Mouse (Mus musculus) kidney, adult 2 months (tissue): Measurements from ENCODE around the gene Mthfd1. TPM values are rescaled to one million over a fixed set of nuclear protein-coding genes. Genes with fewer than 3 reads are reported as not detected.
"Not testable (repeated sequence)": the region's sequence is repeated elsewhere in the genome, so short reads cannot be mapped to it uniquely, and the experiment has no call there.

Experiments used
- DNase-seq: peaks from one replicate; pipeline ENCODE4 v3.0.0; 2021
- H3K27ac ChIP-seq: fragments of 200-500 bp; 2 replicates; pipeline ENCODE4 v1.5.1; 2012; ENCODE audit warnings: low read depth, low read length, control low read depth, inconsistent platforms; ENCODE audit not compliant: insufficient read depth
- H3K27me3 ChIP-seq: fragments of 200-500 bp; replicated peaks from 2 replicates; pipeline ENCODE4 v1.6.1; 2012; ENCODE audit warnings: mild to moderate bottlenecking, moderate library complexity, low read length, inconsistent platforms; ENCODE audit not compliant: control insufficient read depth, insufficient read depth
- H3K36me3 ChIP-seq: fragments of 200-500 bp; 2 replicates; pipeline ENCODE4 v1.6.1; 2012; ENCODE audit warnings: mild to moderate bottlenecking, moderate library complexity, low read length, inconsistent platforms; ENCODE audit not compliant: control insufficient read depth, insufficient read depth
- H3K4me1 ChIP-seq: fragments of 200-500 bp; 2 replicates; pipeline ENCODE4 v1.6.1; 2011; ENCODE audit warnings: low read length; ENCODE audit not compliant: control insufficient read depth, insufficient read depth
- H3K4me3 ChIP-seq: fragments of 200-500 bp; 2 replicates; pipeline ENCODE4 v1.5.1; 2011; ENCODE audit warnings: mild to moderate bottlenecking, low read depth, low read length, control low read depth; ENCODE audit not compliant: insufficient read depth
- CTCF ChIP-seq: fragments of 200-500 bp; conservative IDR thresholded peaks from 2 replicates; pipeline ENCODE4 v1.5.1; 2011; ENCODE audit warnings: low read depth, mild to moderate bottlenecking, control low read depth, low read length, moderate library complexity, mixed read lengths; ENCODE audit not compliant: insufficient read depth, insufficient read length
- POLR2A ChIP-seq: fragments of 200-500 bp; IDR thresholded peaks from one replicate; pipeline ENCODE4 v1.6.1; 2011; ENCODE audit warnings: low read depth, low read length, control low read depth
- WGBS: fragments of 180-500 bp; shearing (Covaris S2); methylation state at CpG from one replicate; pipeline ENCODE4 v1.1.7; 2018; 5-methylcytosine and 5-hydroxymethylcytosine counted together
- polyA plus RNA-seq: library from polyadenylated mRNA; depleted of rRNA; stranded (reverse); fragments of >200 nt; gene quantifications from 2 replicates; pipeline ENCODE4 v1.2.3, GENCODE M21; 2012; rRNA removed

Gene Mthfd1
- polyA plus RNA-seq = 128 and 132 TPM in 2 replicates

- Histone ChIP-seq H3K4me3 (peak within 1 kb of the TSS; percentile 62), H3K36me3 (no peaks in the 10 kb centered on the region), H3K27ac (peak within 1 kb of the TSS; percentile 90), H3K27me3 (no peaks in the 10 kb centered on the region), H3K4me1 (peaks cover 8% of the 10 kb centered on the region; the same call in 1 of the 2 replicates)
- peak; percentile 26 for TF ChIP-seq POLR2A
- TF ChIP-seq CTCF = no peak
- peak; percentile 99 for DNase-seq
- 2% methylated on average over 43 of the region's 43 CpGs for WGBS
These were observed at the start of gene Mthfd1 for GRCm38 (mm10) chr12:76254725-76255498. Mthfd1 (plus strand) TSS chr12:76255298.

DNA sequence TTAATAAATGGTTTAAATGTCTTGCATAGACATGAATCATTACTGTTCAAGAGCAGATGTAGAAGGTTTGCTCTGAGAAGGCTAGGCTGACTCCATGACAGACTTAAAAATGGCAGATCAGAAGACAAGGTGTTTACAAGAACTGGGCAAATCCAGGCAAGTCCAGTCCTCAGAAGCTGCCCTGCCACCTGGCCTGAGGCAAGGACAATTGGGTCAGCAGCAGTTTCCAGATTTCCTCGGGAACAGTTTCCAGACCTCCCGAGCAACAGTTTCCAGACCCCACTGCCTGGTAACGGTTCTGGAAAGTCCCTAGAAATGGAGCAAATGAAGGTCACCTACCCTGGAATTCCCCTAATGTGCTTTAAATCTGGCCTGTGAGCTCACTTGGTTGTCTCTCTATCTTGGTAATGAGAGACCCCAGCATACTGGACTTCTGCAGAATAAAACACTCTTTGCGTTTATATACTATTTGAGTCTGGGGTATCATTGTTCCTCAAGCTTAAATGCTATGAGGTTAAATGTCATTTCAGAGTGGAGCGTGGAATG is 45.6 kb upstream of the Mthfd1 start:
- Histone ChIP-seq H3K4me1 (no peaks in the 10 kb centered on the region), H3K27me3 (no peaks in the 10 kb centered on the region), H3K36me3 (no peaks in the 10 kb centered on the region), H3K27ac (no peak overlapping the region), H3K4me3 (no peak overlapping the region)
- 89% methylated on average over 5 of the region's 5 CpGs for WGBS
- TF ChIP-seq CTCF = no peak
- TF ChIP-seq POLR2A = no peak
- no peak for DNase-seq

DNA sequence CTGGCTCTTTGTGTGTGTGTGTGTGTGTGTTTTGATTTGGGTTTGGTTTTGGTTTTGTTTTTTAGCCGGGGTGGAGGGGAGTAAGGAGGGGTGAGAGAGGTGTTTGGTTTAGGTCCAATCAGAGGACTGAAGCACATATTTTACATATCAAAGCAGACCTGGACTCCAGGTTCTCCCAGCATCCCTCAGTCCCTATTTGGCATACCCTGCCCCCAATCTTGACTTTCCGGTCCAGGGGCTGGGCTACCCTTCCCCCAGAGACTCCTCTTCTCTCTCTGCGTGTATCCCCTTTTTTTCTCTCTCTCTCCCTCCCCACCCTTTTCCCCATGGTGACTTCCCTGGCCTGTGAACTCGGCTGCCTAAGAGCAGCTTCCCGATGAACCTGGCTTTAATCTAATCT is 40.0 kb upstream of the Mthfd1 start:
- Histone ChIP-seq H3K4me3 (no peak overlapping the region), H3K27me3 (no peaks in the 10 kb centered on the region), H3K4me1 (no peaks in the 10 kb centered on the region), H3K36me3 (no peaks in the 10 kb centered on the region), H3K27ac (no peak overlapping the region)
- WGBS = 40% methylated on average over 5 of the region's 5 CpGs
- no peak for DNase-seq
- TF ChIP-seq POLR2A (no peak), CTCF (no peak)

DNA sequence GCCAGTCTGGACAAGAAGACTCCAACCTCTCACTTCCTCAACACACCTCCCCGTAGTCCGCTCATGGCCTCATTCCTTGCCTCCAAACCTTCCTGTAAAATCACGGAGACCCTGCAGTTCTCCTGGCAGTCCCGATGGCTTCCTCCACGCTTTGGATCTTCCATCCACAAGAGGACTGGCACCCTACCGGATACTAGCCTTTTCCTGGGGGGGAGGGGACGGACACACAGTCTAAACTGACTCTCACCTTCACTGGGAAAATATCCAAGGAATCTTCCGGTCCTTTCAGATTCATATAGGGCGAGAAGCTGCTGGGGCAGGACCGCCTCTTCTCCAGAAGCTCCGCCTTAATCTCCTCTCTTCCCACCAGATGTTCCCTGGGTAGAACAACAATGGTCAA is 38.4 kb upstream of the Mthfd1 start:
- H3K4me1 ChIP-seq = no peaks in the 10 kb centered on the region
- no peak overlapping the region for H3K4me3 ChIP-seq
- no peak for DNase-seq
- no peak overlapping the region for H3K27ac ChIP-seq
- no peaks in the 10 kb centered on the region for H3K36me3 ChIP-seq
- no peaks in the 10 kb centered on the region for H3K27me3 ChIP-seq
- no peak for TF ChIP-seq CTCF
- TF ChIP-seq POLR2A = no peak
- 81% methylated on average over 11 of the region's 11 CpGs for WGBS

- not testable (repeated sequence) for H3K36me3 ChIP-seq
These were observed 33.0 kb upstream of the Mthfd1 start for GRCm38 (mm10) chr12:76222104-76222503.

DNA sequence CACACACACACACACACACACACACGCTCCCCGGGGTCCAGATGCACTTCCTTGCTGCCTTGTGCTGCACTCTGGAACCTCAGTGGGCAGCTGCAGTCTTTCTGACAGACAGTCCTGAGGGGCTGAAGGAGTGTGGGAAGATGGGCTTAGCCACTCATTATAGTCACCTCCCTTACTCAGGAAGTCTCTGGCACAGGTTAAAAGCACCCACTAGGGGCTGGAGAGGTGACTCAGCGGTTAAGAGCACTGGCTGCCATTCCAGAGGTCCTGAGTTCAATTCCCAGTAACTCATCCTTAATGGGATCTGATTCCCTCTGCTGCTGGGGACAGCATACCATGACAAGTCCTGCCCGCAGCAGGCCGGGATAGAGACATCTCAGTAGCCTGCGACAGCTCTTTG is 24.5 kb upstream of the Mthfd1 start:
- Histone ChIP-seq H3K4me3 (no peak overlapping the region), H3K27ac (no peak overlapping the region), H3K4me1 (peaks cover 5% of the 10 kb centered on the region; the same call in 1 of the 2 replicates), H3K27me3 (no peaks in the 10 kb centered on the region), H3K36me3 (no peaks in the 10 kb centered on the region)
- 71% methylated on average over 6 of the region's 6 CpGs for WGBS
- DNase-seq = no peak
- TF ChIP-seq POLR2A (no peak), CTCF (no peak)

More at GRCm38 (mm10) chr12:76222104-76222503, 33.0 kb upstream of the Mthfd1 start:
- not testable (repeated sequence) for H3K4me1 ChIP-seq, H3K27me3 ChIP-seq, H3K4me3 ChIP-seq, DNase-seq, H3K27ac ChIP-seq
- WGBS = 53% methylated on average over 4 of the region's 8 CpGs

DNA sequence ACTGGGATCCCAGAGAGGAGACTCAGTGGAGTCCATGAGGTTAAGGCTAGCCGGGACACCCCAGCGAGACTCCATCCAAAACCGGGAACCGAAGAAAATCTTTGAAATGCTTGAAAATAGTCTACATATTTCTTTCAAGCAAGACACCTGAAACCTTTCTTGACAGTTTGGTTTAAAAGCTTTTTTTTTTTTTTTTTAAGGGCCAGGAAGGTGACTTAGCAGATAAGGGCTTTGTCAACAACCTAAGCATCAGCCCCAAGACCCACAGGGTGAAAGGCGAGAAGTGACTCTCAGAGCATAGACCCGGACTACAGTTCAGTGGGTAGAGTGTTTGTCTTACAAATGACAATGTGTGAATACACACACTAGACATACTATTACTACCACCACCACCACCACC is 19.8 kb upstream of the Mthfd1 start:
- DNase-seq = no peak
- TF ChIP-seq POLR2A = no peak
- TF ChIP-seq CTCF = no peak

More for the DNA sequence above, 19.8 kb upstream of the Mthfd1 start:
- Histone ChIP-seq H3K4me1 (peaks cover 3% of the 10 kb centered on the region; the same call in 1 of the 2 replicates), H3K27ac (no peak overlapping the region), H3K27me3 (no peaks in the 10 kb centered on the region), H3K36me3 (no peaks in the 10 kb centered on the region), H3K4me3 (no peak overlapping the region)
- 94% methylated on average over 6 of the region's 6 CpGs for WGBS
